Mouse (Mus musculus): Measurements from ENCODE around the gene Gm2115.

DNA sequence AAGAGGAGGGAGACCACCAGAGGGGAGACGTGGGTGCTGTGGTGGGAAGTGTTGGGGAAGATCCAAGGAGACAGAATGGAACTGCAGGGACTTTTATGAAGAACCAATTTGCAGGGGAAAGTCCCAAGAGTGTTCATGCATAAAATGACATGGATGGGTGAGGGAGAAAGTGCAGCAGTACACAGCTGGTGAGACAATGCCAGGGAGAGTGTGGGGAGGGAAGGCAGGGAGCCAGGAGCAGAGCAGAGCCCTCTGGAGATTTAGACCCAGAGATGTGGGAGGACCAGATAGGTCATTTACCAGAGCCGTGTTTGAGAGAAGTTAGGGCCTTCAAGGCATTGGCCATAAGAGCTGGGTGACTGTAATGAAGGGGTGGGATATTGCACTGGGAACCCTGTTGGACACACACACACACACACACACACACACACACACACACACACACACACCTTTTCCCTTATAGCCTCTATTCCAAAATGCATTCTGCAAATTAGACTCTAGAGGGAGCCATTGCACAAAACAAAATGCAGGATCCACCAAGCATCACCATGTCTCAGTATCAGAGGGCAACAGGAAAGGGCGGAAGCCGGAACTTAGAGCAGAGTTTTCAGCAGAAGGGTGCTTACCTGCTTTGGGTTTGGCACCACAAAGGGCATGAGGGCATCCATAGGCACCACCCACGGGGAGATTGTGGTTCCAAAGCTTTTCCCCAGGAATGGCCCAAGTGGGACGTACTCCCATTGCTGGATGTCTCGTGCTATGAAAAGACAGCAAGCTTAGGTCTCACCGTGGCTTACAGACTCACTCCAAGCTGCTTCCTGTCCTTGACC lies 65.5 kb downstream of the Gm2115 start:
- TF ChIP-seq CTCF (IDR thresholded peaks at IDR 0.05), result peak; percentile 63
- TF ChIP-seq EP300 (IDR thresholded peaks at IDR 0.05; ENCODE audit: insufficient read depth, low read depth, low read length), result 0 out of 2 replicates have a peak, but pooled peaks have one; percentile 15
- no peak for TF ChIP-seq POLR2A (IDR thresholded peaks at IDR 0.05; ENCODE audit: insufficient read depth, low read depth, low read length)
